19 mouse cellular contexts compared by ENCODE assay signal in the genomic region with DNA sequence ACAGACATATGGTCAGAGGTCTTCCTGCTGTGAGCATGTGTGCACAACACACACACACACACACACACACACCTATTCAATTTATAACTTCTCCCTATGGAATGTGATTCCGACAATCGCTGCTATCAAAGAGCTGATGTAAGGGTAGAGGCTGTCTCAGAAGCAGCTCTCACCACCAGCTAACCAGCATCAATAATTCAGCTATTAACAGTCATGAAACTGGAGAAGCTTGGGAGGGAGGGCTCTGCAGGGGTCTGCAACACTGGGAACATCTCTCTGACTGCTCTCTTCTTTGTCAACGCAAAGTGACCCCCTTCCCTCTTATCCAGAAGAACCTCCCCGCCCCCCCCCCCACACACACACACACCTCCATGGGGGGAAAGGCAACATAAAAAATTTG. TPM values are rescaled to one million over a fixed set of nuclear protein-coding genes. Genes with fewer than 3 reads are reported as not detected.
A peak's percentile ranks its signal among the peaks of the same experiment; 100 is the strongest.
DNase-seq lines count a peak whose midpoint lies in the region; ATAC-seq and TF ChIP-seq lines count a peak whose summit lies in the region.
"Had no signal": no experiment of that assay in that cellular context is flagged by ENCODE, and none has a peak within 500 bp of the region (broad histone marks: within the 10 kb centered on the region; RNA-seq: fewer than 3 reads in every experiment).

No protein-coding gene starts in this region.

- no peak for ATAC-seq in lung, postnatal 0 days
- ATAC-seq in hindbrain, embryonic 13.5 days (ENCODE audit: low FRiP score): peak; percentile 55; the same call in 1 of the 2 replicates
- ATAC-seq in neural tube, embryonic 12.5 days (ENCODE audit: low FRiP score, low read depth): peak; percentile 63; the same call in 1 of the 2 replicates
- no peak for ATAC-seq in intestine, embryonic 16.5 days

- WGBS in lung, postnatal 0 days: 82% methylated on average over 4 of the region's 4 CpGs
- 57% methylated on average over 4 of the region's 4 CpGs for WGBS in hindbrain, embryonic 13.5 days
- WGBS in neural tube, embryonic 12.5 days: 54% methylated on average over 3 of the region's 4 CpGs
- WGBS in intestine, embryonic 16.5 days: 84% methylated on average over 3 of the region's 4 CpGs

- H3K9ac ChIP-seq in lung, postnatal 0 days (replicated peaks; ENCODE audit: low read depth): no peak overlapping the region
- H3K9ac ChIP-seq in hindbrain, embryonic 13.5 days: no peak overlapping the region
- H3K9ac ChIP-seq in neural tube, embryonic 12.5 days: no peak overlapping the region
- H3K9ac ChIP-seq in intestine, embryonic 16.5 days (ENCODE audit: low read depth, low read length): no peak overlapping the region
- H3K9ac ChIP-seq: heart, embryonic 13.5 days had no signal

- no peak for TF ChIP-seq CTCF in lung, postnatal 0 days (IDR thresholded peaks at IDR 0.05)
- no peak for TF ChIP-seq CTCF in brain, embryonic 14.5 days (IDR thresholded peaks at IDR 0.05; ENCODE audit: borderline replicate concordance, extremely low read depth, insufficient read depth, insufficient read length)

- no peaks in the 10 kb centered on the region for H3K9me3 ChIP-seq in lung, postnatal 0 days (ENCODE audit: low read length)
- H3K9me3 ChIP-seq in hindbrain, embryonic 13.5 days: no peaks in the 10 kb centered on the region
- no peaks in the 10 kb centered on the region for H3K9me3 ChIP-seq in neural tube, embryonic 12.5 days
- H3K9me3 ChIP-seq in intestine, embryonic 16.5 days (ENCODE audit: control insufficient read depth, low read length): no peaks in the 10 kb centered on the region
- H3K9me3 ChIP-seq: heart, embryonic 13.5 days had no signal

- no peak overlapping the region for H3K4me2 ChIP-seq in lung, postnatal 0 days (replicated peaks; ENCODE audit: low read depth, low read length)
- H3K4me2 ChIP-seq in hindbrain, embryonic 13.5 days: no peak overlapping the region
- H3K4me2 ChIP-seq in neural tube, embryonic 12.5 days (replicated peaks): no peak overlapping the region
- H3K4me2 ChIP-seq in intestine, embryonic 16.5 days (ENCODE audit: low read depth, low read length): no peak overlapping the region
- H3K4me2 ChIP-seq: heart, embryonic 13.5 days had no signal

- TF ChIP-seq EP300 in lung, postnatal 0 days (IDR thresholded peaks at IDR 0.05): no peak

- 0 out of 2 replicates have a peak overlapping the region, but pooled peaks have one; percentile 47 for H3K27ac ChIP-seq in lung, postnatal 0 days (ENCODE audit: low read length)
- peak overlapping the region; percentile 80 for H3K27ac ChIP-seq in hindbrain, embryonic 13.5 days
- peak overlapping the region; percentile 32; the same call in 1 of the 2 replicates for H3K27ac ChIP-seq in neural tube, embryonic 12.5 days
- H3K27ac ChIP-seq in intestine, embryonic 16.5 days (ENCODE audit: low read length): no peak overlapping the region
- H3K27ac ChIP-seq: heart, adult 2 months; heart, embryonic 13.5 days; left cerebral cortex, adult 2 months had no signal

- H3K4me1 ChIP-seq in lung, postnatal 0 days (ENCODE audit: insufficient read depth, low read depth, low read length): peaks cover 2% of the 10 kb centered on the region
- H3K4me1 ChIP-seq in hindbrain, embryonic 13.5 days (replicated peaks): peaks cover 32% of the 10 kb centered on the region
- H3K4me1 ChIP-seq in neural tube, embryonic 12.5 days: peaks cover 16% of the 10 kb centered on the region
- H3K4me1 ChIP-seq in intestine, embryonic 16.5 days (ENCODE audit: control insufficient read depth, insufficient read depth, low read length): no peaks in the 10 kb centered on the region
- H3K4me1 ChIP-seq: heart, embryonic 13.5 days had no signal

- H3K36me3 ChIP-seq in lung, postnatal 0 days (ENCODE audit: insufficient read depth, low read length): no peaks in the 10 kb centered on the region
- H3K36me3 ChIP-seq in hindbrain, embryonic 13.5 days: no peaks in the 10 kb centered on the region
- no peaks in the 10 kb centered on the region for H3K36me3 ChIP-seq in neural tube, embryonic 12.5 days
- H3K36me3 ChIP-seq in intestine, embryonic 16.5 days (ENCODE audit: control insufficient read depth, insufficient read depth, low read length): no peaks in the 10 kb centered on the region
- H3K36me3 ChIP-seq: heart, embryonic 13.5 days had no signal

- TF ChIP-seq POLR2A in brain, embryonic 14.5 days (IDR thresholded peaks at IDR 0.05; ENCODE audit: borderline replicate concordance, extremely low read depth, insufficient read depth, insufficient read length, poor library complexity, severe bottlenecking): no peak

- no peaks in the 10 kb centered on the region for H3K27me3 ChIP-seq in lung, postnatal 0 days (replicated peaks; ENCODE audit: insufficient read depth, low read length)
- H3K27me3 ChIP-seq in hindbrain, embryonic 13.5 days: no peaks in the 10 kb centered on the region
- H3K27me3 ChIP-seq in neural tube, embryonic 12.5 days (replicated peaks): peaks cover 2% of the 10 kb centered on the region; the same call in 1 of the 2 replicates
- no peaks in the 10 kb centered on the region for H3K27me3 ChIP-seq in intestine, embryonic 16.5 days (replicated peaks; ENCODE audit: control insufficient read depth, insufficient read depth, low read length)
- H3K27me3 ChIP-seq: heart, embryonic 13.5 days had no signal

- no peak overlapping the region for H3K4me3 ChIP-seq in lung, postnatal 0 days (ENCODE audit: low read depth, low read length)
- H3K4me3 ChIP-seq in hindbrain, embryonic 13.5 days: no peak overlapping the region
- no peak overlapping the region for H3K4me3 ChIP-seq in neural tube, embryonic 12.5 days
- H3K4me3 ChIP-seq in intestine, embryonic 16.5 days (ENCODE audit: low read length): no peak overlapping the region
- H3K4me3 ChIP-seq: heart, adult 2 months; heart, embryonic 13.5 days; left cerebral cortex, adult 2 months had no signal

- no peak for DNase-seq in lung, postnatal 0 days (ENCODE audit: low spot score)
- no peak for DNase-seq in lung, postnatal 10 days
- peak; percentile 40 for DNase-seq in brain, embryonic 14.5 days (ENCODE audit: low read depth)
- DNase-seq in adipocyte (ENCODE audit: low spot score): no peak
- DNase-seq: adrenal gland, postnatal 10 days; cerebellum, adult 9-10 months; gastrocnemius, postnatal 36 days; heart, adult 2 months; heart, postnatal 14 days; kidney, adult 18-20 months; kidney, postnatal 4 days; left cerebral cortex, postnatal 4 days; thymus, adult 2 months; thymus, postnatal 4 days had no signal

RNA-seq across cellular contexts. Expression of a gene that starts 38.6 kb away (rescaled TPM):
- 14.6 and 16.3 TPM in 2 replicates for polyA plus RNA-seq in lung, postnatal 0 days (2015; fragmentation: Nextera tagmentation; extraction: Ambion mirVana)
- polyA plus RNA-seq in brain, embryonic 14.5 days (2012; rRNA removed): 16.6 and 26.2 TPM in 2 replicates
- 37.1 and 38.8 TPM in 2 replicates for polyA plus RNA-seq in hindbrain, embryonic 13.5 days (2015; fragmentation: Nextera tagmentation; extraction: Ambion mirVana)
- 53.1 and 57.9 TPM in 2 replicates for polyA plus RNA-seq in neural tube, embryonic 12.5 days (2016; fragmentation: Nextera tagmentation; extraction: Ambion mirVana)
- 17.9 and 18.8 TPM in 2 replicates for polyA plus RNA-seq in intestine, embryonic 16.5 days (2015; fragmentation: Nextera tagmentation; extraction: Ambion mirVana)

Comparison
In these comparisons a context has a peak if more than half of its experiments do, and no peak if none do; other contexts are left out.
1. ATAC-seq: peak in hindbrain, embryonic 13.5 days (single experiment) and neural tube, embryonic 12.5 days (single experiment); none in lung, postnatal 0 days (single experiment) and intestine, embryonic 16.5 days (single experiment).